Mouse (Mus musculus) c-Kit-negative CD71-positive TER-119-positive erythroid progenitor cells, embryonic 14.5 days (primary cell): Measurements from ENCODE around the gene Pum1.

Experiments used
- DNase-seq: peaks from one replicate; pipeline ENCODE4 v3.0.0-alpha.2; 2013; ENCODE audit warnings: low read depth, low spot score

Pum1 gene

DNA sequence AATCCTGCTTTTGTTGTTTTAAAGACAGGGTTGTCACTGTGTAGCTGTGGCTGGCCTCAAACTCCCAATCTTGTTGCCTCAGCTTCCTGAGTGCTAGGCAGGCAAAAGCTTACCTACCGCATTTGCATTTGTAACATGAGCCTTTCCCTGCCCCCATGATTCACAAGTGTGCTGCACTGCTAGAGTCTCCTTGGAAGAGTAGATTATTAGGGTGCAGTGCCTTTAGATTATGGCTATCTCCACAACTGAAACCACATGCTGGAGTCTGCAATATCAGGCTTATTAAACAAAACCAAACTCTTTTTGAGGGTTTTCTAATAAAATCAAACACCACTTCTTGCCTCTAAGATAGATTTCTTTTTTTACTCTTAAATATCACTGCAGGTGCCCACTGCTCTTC lies 59.5 kb downstream of the Pum1 start:
- DNase-seq, result no peak

DNA sequence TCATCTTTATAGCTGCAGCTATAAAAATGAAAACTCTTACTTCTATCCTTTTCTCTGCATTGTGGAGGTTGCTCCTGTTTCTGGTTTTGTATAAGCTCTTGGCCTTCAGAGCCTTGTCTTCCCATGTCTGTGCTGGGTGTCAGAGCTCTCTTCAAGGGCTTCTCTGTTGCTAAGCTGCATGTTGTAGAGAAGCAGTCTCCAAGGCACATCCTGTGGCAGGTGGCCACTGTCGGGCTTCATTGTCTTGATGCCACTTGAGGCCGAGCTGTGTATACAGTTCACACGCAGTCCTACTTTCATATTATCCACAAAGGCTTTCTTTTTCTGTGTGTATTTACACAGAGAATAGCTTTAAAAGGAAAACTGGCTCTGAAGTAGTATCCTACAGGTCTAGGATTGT lies 63.0 kb downstream of the Pum1 start:
- DNase-seq, result no peak

DNA sequence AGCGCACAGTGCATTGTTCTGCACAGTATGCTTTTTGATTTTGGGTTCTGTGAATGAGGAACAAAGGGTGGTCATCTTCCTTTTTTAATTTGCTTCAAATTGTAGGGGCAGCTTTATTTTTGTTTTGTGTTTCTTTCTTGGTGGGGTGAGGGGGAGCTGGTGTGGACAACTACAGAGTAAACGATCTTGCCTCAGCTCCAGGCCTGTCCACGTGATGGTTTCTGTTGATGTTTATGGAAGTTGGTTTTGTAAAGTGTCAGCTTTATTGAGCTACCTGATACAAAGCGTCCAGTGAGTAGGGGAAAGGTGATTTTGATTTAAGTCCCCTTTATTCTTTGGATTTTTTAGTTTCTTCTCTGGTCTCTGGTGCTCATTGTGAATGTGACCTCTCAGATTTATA lies 72.8 kb downstream of the Pum1 start:
- DNase-seq, result no peak

DNA sequence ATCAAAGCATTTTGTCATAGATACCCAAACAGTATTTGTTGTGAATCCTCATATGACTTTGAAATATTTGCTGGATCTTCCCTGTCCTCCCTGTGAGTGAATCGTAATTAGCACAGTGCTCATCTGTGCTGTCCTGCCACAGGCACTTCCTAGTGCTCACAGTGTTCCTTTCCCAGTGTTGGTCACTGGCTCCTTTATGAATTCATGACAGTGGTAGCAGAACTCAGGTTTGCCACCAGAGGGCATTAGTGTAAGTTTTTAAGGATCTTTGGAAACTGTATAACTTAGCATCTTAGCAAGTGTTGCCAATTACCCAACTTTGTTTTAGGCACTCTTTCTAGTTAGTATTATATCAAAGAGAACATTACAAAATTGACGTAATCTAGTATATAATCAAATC lies 75.4 kb downstream of the Pum1 start:
- DNase-seq, result peak; percentile 46

DNA sequence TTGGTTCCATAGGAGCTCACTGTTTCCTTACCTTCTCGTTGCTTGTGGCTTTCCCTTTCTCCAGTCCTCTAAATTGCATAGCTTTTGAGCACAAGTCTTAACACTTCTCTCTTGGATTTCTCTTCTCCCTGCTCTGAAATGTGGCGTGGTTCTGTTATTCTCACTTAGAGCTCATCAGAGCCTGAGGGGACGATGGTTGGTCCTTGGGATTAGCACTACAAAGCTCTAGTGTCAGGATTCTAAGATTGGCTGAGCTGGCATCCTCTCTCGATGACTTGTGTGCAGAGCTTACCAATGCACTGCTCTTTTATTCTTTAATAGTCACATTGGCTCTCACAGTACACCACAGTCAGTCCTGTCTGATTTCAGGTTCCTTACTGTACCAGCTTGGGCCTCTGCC lies 80.9 kb downstream of the Pum1 start:
- DNase-seq, result no peak

DNA sequence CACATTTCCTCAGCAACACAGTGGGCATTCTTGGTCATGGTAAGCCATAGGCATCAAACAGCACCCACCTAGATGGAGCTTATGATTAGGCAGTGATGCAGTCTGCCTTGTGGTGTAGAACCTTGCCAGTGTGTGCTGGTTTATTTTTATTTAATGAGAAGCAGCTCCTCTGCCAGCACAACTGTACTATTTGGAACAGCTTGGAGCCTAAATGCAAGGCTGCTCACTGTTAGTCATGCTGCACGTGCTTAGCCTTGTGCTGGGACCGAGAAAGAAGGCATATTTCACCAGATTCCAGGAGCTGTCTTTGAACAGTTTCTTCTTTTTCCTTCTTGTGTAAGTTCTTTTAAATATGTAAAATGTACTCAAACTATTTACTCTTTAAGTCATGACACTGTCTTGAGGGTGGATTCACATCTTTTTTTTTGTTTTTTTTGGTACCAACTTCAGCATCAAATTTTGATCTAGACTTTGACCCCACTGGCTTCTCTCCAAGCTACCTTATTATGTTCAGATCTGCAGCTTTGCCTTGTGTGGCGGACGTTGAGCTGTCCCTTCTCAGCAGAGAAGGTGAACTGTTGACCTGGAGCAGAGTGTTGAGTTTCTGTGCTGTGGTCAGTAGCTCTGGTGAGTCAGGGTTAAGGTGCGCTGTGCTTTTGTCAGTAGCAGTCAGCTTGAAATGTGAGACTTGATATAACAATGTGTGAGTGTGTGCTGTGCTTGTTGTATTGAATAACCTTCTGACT lies 82.6 kb downstream of the Pum1 start:
- no peak for DNase-seq

DNA sequence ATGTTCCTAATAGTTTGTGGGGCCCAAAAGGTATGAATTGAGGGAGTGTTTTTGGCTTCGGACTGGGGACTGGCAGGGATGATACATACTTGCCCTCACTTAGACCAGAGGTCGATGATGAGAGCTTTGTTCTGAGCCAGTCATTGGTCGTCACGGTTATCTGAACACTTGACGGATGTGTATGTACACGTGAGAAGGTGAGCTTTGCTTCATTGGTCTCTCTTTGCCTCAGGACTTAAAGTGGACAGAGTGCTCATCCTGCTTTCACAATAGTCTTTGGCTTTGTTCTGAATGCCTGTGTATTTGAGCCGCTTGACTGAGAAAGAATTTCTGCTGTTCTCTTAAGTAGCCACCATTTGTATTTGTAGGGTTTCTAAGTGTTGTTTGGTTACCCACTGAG lies 86.4 kb downstream of the Pum1 start:
- DNase-seq, result no peak

DNA sequence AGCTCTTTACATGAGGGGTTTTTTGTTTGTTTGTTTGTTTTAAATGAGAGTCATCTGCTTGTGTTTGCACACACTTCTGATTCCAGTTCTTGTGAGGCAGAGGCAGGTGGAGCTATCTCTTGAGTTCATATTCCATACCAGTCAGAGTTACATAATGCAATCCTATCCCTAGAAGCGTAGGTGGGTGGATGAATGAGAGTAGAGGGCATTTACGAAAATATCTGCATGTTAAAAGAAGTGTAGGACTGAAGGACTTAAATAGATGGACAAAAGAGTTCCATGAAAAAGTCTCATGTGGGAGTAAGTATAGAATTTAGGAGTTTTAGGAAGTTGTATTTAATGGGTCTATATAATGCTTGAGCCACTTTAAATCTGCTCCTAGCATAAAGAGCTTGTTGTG lies 88.8 kb downstream of the Pum1 start:
- no peak for DNase-seq

DNA sequence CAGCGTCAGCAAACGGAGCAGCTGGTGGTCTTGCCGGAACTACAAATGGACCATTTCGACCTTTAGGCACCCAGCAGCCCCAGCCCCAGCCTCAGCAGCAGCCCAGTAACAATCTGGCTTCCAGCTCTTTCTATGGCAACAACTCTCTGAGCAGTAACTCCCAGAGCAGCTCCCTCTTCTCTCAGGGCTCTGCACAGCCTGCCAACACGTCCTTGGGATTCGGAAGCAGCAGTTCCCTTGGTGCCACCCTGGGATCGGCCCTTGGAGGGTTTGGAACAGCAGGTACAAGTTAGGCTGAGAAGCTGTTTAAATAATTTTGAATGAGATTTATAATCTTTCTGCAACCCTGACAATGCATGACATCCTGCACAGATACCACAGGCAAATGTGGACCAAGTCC lies 89.5 kb downstream of the Pum1 start:
- no peak for DNase-seq

DNA sequence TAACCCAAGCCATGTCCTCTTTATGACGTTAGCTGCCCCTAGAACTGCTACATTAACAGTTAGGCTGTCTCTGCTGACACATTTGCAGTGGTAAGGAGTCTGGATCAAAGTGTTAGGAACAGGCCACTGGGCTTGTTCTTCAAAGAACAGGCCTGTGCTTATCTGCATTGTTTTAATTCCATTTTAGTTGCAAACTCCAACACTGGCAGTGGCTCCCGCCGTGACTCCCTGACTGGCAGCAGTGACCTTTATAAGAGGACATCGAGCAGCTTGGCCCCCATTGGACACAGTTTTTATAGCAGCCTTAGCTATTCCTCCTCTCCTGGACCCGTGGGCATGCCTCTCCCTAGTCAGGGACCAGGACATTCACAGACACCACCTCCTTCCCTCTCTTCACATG lies 90.6 kb downstream of the Pum1 start:
- no peak for DNase-seq

DNA sequence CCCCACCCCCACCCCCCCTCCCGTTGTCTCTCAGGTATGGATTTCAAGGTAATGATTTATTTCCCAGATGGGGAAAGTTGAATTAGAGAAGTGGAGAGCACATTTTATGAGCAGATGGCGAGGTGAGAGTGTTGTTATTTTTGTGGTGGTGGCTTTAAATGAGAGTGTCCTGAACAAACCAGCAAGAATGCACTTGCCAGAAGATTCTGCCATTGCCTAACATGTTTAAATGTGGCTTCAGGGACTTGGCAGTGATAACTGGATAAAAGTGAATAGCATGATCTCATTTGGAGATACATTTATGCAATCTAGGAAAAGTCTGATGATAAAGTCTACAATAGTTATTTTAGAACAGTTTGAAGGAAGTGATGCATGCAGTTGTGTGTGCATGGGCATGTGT lies 91.7 kb downstream of the Pum1 start:
- DNase-seq, result no peak

DNA sequence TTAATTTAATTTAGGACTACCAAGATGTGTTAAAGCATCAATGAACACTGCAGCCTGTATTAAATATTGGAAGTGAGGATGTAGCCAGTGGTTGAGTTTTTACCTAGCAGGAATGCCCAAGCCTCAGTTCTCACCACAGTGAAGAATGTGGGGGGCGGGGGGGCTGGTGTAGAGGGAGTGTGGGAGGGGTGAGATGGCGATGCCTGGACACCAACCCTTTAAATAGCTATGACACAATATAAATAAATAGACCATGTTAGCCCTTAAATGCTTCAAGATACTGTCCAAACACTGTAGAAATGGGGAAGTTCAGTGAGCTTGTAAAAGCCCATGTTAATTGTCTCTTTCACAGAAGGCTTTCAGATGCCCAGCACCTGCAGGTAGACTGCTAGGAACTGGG lies 96.8 kb downstream of the Pum1 start:
- DNase-seq, result no peak

DNA sequence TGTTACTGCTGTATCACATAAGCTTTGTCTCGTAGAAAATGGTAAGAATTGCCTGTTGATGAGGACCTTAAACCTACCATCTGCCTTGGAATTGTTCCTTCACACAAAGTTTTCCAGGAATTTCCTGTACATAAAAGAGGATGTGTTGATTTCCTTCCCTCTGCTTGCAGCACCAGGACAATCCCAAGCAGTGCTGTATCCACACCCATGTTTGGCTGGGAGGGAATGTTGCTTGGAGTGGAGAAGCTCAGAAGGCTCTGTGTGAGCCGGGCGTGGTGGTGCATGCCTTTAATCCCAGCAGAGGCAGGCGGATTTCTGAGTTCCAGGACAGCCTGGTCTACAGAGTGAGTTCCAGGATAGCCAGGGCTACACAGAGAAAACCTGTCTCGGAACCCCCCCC lies 98.7 kb downstream of the Pum1 start:
- DNase-seq, result no peak

DNA sequence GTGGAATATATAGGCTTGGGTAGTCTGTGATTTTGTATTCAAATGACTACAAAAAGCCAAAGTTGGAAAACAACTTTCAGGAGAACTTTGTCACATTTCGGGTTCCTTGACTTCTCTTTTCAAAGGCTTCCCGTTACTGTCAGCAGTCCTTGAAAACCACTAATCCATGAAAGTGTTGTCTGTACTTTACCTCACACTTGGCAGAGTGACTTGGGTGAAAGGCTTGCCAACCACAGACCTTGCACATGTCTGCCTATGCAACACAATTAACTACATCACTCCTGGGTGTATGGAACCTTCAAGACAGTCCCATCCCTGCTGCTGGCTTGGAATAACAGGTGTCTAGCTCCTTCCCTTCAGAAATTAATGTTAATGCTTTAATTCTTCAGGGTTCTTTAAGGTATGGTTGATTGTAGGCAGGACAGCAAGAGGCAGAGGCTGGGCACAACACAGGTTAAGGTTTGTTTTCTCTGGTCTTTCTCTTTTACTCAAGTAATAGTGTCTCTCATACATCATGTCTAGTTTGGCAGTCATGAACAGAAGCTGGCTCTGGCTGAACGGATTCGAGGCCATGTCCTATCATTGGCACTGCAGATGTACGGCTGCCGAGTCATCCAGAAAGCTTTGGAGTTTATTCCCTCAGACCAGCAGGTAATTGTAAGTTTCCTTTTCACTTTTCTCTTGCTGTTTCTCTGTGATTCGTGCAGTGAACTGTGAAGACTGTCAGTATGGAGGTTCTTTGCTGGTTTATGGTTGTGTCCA lies 102.5 kb downstream of the Pum1 start:
- no peak for DNase-seq

DNA sequence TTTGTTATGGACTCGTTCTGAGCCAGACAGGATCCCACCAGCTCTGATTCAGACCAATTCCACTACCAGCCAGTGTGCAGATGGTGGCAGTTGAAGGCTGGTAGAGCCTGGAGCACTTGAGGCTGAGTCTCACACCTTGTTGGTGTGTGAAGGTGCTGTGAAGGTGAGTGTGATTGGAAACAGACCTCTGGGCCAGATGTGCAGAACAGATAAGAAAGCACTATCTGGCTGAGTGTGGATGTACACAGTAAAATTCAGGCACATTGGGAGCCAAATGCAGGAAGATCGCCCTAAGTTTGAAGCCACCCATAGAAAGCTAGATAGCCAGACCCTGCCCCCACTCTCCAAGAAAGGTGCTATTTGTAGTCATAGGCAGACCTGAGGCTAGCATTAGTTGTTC lies 103.3 kb downstream of the Pum1 start:
- no peak for DNase-seq

DNA sequence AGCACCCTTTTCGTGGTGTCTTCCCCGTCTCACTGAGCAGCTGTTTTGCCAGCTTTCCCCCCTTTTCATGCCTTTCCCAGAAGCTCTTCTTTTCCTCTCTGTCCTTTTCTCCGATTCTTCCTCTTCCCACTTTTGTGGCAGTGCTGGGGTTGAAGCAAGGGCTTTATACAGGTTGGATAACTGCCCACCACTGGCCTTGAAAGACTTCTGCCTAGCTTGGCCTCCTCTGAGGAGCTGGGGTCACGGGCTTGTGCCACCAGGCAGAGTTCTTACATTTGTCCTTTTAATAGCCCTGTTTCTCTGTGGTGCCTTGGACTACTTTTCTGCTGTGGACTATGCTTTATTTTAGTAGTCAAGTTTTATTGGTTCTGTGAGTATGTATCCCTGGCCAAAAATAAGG lies 103.8 kb downstream of the Pum1 start:
- no peak for DNase-seq

DNA sequence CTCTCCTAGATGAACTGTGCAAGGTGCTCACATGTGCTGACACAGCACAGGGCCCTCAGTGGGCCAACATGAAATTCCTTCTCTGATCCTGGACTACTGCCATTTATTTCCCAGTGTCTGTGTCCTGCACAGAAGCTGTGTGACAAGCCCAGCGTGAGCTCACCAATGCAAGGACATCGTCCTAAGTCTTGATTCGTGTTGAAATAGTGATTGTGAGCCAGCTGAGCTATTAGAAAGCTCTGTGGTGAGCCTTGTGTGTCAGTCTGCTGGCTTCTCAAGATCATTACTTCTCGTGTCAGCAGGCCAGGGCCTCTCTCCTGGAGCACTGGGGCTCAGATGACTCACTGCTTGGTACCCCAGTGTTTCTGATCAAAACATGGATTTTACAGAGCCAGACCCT lies 110.8 kb downstream of the Pum1 start:
- no peak for DNase-seq

DNA sequence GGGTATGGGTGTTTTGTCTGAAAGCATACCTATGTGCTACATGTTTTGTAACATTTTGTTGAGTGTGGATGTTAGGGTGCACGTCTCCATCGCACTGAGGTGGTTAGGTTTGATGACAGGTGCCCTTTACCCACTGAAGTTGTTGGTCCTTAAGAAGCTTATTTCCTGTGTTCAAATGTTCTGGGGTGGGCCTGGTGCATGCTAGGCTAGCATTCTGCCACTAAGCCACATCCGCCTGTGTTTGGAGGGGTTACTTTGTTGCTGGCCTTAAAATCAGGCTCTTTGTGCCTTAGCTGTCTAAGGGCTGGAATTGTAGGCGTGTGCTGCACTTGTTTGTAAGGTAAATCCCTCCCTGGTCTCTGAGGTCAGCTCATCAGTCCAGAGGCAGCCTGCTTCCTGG lies 111.7 kb downstream of the Pum1 start:
- DNase-seq, result no peak

DNA sequence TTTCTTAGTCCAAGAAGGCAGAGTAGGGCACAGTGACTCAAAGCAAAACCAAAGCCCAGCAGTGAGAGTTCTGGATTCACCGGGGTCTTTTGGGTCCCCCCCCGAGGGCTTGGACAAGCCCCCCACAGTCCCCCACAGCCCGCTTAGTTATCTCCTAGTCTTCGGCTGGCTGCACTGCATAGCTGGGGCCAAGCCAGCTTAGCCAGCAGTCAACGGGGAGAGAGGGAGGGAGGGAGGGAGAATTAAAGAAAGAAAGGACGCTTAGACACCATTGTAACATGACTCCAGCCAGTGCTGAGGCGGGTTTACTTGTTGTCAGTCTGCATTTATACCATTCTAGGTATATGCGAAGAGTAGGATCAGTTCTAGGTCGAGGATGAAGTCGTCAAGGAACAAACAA lies 114.5 kb downstream of the Pum1 start:
- no peak for DNase-seq

DNA sequence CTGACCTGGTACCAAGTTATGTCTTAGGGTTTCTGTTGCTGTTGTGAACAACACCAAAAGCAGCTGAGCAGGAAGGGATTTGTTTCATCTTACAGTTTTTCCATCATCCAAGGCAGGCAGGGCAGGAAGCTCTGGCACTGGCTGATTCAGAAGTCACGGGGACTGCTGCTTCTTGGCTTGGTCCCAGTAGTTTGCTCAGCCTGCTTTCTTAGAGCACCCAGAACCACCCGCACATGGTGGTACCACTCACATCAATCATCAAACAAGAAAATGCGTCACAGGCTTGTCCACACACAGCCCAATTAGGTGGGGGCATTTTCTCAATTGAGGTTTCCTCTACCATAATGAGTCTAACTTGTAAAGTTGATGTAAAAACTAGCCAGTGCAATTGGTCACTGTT lies 115.9 kb downstream of the Pum1 start:
- DNase-seq, result no peak

DNA sequence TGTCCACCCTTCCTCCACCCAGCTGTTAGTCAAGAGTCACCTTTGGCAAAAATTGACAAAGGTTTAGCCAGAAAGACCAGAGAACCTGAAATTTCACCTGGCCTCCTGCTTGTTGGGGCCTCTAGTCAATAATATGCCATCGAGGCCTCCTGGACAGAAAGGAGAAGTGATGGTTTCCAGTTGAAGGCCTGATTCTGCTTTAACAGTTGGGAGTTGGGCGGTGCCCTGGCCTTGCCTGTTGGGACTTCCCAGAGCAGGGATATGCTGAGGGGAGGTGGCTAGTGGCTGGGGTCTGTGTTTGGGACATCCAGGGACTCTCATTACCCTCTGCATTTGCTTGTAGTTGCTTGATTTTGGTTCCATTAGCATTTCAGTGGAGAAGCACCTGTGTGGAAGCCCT lies 119.4 kb downstream of the Pum1 start:
- DNase-seq, result no peak

DNA sequence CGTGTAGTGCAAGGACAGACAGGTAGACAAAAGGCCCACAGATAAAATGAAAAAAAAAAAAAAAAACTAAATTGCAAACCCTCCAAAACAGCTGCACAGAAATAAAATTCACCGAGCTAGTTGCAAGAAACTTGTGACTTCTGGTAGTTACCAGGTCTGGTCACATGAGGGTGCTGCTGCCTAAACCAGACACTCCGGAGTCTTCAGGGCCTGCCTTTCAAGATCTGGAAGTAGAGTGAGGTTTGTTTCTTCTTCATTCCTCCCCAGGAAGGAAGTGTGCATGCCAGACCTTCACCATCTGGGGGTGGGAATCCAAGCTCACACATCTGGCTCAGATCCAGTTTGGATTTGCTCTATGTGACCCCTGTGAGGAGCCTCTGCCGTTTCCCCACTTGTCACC lies 121.6 kb downstream of the Pum1 start:
- DNase-seq, result no peak

DNA sequence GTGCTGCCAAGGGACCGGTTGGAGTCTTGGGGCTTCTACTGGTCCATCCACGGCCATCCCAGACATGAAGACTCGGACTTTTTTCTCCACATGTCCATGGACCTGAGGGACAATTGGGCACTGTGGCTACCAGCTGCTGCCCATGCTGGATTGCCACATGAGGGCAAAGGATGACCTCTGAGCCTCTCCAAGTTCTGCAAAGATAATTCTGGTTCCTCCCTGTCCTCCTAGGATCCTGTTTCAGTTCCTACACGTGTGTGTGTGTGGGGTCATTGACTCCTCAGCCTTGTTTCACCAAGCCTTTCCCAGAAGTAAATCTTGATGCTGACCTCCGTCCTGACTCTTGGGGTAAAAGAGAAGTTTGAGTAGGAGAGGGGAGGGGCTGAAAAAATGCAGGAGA lies 124.4 kb downstream of the Pum1 start:
- no peak for DNase-seq

DNA sequence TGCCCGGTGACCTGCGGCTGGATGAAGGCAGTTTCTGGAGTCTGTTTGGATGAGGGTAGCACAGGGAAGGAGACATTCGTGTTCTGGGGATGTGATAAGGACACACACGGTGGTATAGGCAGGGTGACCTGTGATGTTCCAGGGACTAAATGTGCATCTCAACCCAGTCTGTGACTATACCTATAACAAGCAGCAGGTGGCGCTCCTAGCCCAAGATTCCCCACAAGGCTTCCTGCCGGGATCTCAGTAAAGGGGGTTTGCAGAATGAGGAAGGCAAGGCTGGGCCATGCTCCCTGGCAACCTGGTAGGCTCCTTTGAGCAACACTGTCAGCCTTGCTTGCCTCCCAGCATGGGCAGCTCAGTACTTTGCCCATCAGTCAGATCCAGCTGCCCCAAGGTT lies 127.1 kb downstream of the Pum1 start:
- peak; percentile 56 for DNase-seq
